Mouse (Mus musculus): Measurements from ENCODE around the gene Ncf2.
"Not testable (repeated sequence)": the region's sequence is repeated elsewhere in the genome, so short reads cannot be mapped to it uniquely, and the experiment has no call there.

The Ncf2 gene

GRCm38 (mm10) chr1:152799897-152800296, at the start of gene Ncf2:
TSS of gene Ncf2 (plus strand) at chr1:152800194.
- DNase-seq (ENCODE audit: low spot score) = peak; percentile 21

DNA sequence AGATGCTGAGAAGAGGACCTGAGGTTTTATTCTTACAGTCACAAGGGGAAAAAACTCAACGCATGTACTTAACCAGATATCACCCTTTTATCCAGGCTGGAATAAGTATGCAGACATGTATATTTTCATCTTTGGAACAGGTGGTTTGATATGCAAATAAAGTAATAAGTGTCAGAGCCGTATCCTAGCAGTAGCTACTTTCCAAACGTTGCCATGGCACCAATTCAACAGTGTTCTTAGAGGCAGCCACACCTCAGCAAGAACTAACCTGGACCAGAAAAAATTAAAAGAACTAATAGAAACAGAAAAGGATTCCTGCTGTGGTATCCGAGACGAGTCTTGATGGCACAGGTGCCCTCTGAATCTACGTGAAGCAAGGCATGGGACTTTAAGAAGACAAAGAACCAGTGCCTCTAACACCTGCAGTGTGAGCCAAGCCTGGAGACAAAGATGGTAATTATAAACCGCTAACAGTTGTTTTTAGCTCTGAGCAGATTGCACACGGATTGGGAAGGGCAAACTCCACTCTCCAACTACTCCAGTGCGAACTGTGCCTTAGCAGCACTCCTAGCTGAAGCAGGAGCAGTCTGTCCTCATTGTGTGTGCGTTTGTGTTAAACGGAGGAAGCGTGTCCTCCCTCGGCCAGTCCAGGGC, 49.6 kb upstream of the Ncf2 start, which contains the start of gene Apobec4:
Gene Apobec4 (plus strand): TSS at position 240 of the 654 bp plus-strand sequence.
- no peak for DNase-seq (ENCODE audit: low spot score)

DNA sequence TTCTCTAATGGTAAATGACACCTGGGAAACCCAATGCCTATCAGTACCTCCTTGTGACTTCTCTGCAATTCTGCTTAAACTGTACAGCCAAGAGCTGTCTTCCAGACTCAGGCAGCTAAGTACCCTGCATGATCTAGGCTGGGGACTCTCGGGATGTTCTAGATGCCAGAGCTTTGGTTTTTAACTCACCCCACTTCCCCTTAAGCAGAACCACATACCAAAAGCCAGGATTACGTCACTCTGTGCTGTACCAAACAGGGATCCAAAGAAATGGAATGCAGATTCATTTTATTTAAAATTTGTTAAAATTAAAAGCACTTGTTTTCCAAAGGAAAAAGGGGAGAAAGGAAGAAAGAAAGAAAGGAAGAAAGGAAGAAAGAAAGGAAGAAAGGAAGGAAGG, 38.2 kb upstream of the Ncf2 start:
- DNase-seq (ENCODE audit: low spot score) = no peak

DNA sequence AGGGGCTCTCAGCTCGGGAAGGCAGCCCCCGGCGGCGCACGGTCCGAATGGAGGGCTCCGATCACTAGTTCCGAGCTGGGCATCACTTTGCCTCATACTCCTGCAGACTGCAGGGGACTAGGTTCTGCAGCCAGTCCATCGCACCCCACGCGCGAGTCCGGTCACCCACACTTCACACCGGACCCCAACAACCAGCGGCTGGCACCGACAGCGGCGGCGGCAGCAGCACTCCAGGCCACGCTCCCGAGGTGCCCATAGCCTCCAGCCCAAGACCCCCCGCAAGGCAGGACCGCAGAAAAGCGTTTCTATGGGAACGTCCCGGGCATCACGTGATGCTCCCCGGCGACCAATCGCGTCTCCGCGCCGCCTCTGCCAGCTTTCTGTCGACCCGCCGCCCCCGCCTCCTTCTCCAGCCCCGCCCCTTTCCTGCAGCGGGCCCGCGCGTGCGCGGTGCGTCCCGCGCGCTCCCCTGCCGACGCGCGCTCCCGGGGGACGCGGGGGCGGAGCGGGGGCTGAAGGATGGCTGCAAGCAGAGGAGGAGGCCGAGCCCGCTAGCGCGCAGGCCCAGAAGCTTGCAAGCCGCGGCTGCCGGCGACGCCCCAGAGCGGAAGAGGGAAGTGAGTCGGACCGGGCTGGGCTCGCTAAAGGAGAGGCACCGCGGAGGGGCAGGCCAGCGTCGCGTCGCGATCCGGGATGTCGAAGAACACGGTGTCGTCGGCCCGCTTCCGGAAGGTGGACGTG, 33.8 kb upstream of the Ncf2 start, which contains the start of the genes Rgl1 and Arpc5:
Gene Rgl1 (minus strand): TSS at position 320 of the 741 bp plus-strand sequence.
Gene Arpc5 (plus strand): TSS at position 511 of the 741 bp plus-strand sequence.
- peak; percentile 98 for DNase-seq (ENCODE audit: low spot score)

DNA sequence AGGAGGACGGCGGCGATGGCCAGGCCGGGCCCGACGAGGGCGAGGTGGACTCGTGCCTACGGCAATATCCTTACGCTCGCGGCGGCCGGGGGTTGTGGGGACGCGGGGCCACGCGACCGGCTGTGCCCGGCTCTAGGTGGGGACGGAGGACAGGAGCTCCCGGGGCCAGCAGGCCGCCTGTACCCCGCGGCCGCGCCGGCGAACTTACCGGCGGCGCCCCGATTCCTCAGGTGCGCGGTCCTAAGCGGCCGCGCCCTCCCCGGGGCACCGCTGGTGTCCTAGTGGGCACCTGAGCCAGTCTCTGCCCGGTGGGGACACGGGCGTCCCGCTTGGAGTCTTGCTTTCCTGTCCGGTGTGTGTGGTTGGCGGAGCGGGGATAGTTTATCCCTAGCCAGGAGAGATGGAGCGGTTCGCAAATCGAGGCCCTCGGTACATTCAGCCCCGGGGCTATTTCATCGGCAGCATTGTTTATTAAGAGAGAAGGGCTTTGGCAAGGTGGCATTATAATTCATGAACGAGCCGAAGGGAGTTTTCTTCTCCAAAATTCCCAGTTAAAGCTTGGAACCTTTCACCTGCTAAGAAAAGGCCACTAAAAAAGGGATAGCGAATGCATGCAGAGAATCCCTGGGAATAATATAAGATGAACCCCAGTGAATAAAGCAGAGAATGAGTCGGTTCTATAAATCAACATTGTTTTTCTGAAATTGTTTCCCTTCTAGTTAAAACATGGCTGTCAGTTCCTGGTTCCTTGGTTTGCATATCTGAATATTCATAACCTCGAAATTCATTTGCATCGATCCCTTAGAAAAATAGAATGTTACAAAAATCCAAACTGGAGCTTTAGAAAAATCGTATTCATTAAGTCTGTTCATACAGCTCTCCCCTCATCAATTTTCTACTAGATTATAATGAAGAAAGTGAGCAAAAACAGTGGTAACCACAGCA, 32.9 kb upstream of the Ncf2 start:
- DNase-seq (ENCODE audit: low spot score) = peak; percentile 44

DNA sequence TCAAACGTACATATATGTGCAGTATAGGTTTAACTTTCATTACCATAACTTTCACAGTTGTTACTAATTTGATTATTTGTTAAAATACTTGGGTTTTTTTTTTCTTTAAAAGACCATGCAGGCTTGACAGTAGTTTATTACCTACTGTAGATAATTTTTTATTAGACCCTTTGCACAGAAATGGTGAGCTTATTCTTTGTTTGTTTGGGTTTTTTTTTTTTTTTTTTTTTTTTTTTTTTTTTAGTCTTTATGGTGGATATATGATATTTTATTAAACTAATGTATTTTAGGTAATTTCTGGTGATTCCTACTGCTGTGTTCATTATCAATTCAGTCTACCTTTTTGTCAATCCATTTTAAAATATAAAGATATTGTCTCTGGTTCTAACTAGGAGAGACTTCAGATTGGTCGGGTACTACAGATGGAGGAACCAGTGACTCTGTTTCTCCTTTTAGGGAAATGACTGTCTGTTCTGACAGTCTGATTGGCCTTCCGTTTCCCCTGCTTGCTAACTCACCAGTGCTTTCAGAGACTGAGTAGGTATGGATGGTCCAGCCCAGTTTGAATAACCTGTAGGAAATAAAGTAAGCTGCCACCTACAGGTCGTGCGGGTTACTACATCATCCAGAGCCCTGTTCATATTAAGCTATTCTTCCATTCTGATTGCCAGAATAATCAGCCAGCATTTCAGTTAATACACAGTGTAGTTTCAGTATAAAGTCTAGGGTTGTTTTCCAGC, 32.1 kb upstream of the Ncf2 start:
- peak; percentile 91 for DNase-seq (ENCODE audit: low spot score)

DNA sequence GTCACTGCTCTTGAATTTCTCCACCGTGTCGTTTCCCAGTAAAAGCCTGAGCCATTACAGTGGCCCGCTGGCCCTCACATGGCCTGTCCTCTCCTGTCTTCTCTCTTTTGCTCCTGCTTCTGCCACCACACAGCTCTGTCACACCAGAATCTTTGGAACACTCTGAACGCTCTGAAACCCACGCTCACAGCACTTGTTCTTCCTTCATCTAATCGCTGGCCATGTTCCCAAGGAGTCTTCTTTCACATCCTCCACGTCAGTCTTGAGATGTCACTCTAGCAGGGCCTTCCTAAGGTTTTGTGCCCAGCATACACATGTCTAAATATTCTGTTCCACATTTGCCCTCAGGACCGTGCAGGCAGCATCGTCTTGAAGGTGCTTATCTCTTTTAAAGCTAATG, 29.0 kb upstream of the Ncf2 start:
- no peak for DNase-seq (ENCODE audit: low spot score)

DNA sequence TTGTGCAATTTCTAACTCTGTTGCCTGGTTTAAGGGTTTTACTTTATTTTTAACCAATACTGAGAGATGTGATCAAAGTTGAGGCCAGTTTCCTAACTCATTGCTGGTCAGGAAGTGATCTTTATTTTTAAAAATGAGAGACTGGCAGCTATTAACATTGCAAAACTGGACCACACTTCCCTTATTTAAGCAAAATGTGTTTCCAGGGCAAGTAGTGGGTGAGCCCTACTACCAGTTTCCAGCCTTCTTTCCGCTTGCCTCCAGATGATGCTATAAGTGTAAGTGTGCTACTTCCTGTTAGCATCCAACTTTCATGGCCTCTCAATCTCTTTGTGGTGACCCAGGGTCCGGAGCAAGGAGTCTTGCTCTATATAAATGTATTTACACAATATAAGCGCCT, 25.4 kb upstream of the Ncf2 start:
- not testable (repeated sequence) for DNase-seq (ENCODE audit: low spot score)

- peak; percentile 60 for DNase-seq (ENCODE audit: low spot score)
Measured at GRCm38 (mm10) chr1:152779071-152779737, 20.8 kb upstream of the Ncf2 start.

GRCm38 (mm10) chr1:152784620-152785019, 15.4 kb upstream of the Ncf2 start:
- DNase-seq (ENCODE audit: low spot score) = no peak

GRCm38 (mm10) chr1:152785446-152785845, 14.5 kb upstream of the Ncf2 start:
- DNase-seq (ENCODE audit: low spot score) = not testable (repeated sequence)

DNA sequence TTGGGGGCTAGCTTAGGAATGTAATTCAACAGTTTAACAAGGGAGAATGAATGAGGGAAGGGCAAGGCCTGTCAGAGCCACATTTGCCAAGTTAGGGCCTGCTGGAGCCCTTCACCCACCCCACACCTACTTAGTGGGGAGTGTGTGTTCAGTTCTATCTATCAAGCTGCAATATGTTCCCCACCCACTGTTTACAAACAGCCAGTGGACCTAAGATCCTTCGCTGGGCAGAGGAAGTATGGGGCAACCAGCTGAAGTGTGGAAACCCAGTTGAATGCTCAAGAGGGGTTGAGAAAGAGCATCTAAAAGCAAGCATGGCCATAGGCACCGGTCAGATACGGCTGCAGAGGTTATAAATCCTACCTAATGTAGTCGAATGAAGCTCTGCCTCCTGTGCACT, 13.0 kb upstream of the Ncf2 start:
- DNase-seq (ENCODE audit: low spot score) = no peak

DNA sequence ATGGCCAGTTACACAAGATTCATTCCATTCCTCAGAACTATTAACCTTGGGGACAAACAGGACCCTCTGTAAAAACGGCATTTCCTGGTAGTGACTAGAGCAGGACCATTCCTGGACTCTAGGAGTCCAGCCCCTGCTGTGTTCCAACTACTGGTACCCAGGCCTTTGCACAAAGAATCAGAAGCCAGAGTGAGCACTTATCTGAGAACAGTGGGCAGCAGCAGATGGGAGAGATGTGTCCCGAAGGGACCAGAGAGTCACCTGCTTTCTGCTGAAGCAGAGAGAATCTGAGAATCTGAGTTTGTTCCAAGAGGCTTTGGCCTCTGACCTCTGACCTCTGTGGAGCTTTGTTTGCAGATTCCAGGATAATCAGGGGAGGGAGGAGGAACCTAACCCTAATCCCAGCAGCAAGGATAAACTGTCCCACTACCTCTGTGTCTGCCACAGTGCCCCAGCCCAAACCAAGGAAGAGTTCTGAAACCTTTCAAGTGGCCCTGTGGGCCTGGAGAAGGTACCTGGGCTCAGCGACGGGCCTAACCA, 11.8 kb upstream of the Ncf2 start:
- no peak for DNase-seq (ENCODE audit: low spot score)

- DNase-seq (ENCODE audit: low spot score) = peak; percentile 33
Measured at GRCm38 (mm10) chr1:152790254-152790653, 9.7 kb upstream of the Ncf2 start.

DNA sequence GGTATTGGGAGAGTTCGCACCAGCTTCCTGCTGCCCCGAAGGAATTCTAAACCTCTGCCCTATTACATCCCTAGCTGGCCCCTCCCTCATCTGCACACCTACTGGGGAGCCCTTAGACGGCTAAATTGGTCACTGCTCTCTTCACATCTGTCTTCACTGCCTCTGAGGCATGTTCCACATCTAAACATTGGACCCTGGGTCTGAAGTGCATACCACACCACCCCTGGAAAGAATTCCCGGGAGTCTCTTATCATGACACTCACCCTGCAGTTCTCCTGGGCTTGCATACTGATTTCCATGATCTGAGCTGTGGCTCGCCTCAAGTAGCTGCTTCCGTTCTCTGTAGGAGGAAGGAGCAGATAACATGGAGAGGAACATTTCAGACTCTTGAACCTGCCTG, 9.2 kb upstream of the Ncf2 start:
- DNase-seq (ENCODE audit: low spot score) = no peak

GRCm38 (mm10) chr1:152791269-152791668, 8.7 kb upstream of the Ncf2 start:
- no peak for DNase-seq (ENCODE audit: low spot score)

DNA sequence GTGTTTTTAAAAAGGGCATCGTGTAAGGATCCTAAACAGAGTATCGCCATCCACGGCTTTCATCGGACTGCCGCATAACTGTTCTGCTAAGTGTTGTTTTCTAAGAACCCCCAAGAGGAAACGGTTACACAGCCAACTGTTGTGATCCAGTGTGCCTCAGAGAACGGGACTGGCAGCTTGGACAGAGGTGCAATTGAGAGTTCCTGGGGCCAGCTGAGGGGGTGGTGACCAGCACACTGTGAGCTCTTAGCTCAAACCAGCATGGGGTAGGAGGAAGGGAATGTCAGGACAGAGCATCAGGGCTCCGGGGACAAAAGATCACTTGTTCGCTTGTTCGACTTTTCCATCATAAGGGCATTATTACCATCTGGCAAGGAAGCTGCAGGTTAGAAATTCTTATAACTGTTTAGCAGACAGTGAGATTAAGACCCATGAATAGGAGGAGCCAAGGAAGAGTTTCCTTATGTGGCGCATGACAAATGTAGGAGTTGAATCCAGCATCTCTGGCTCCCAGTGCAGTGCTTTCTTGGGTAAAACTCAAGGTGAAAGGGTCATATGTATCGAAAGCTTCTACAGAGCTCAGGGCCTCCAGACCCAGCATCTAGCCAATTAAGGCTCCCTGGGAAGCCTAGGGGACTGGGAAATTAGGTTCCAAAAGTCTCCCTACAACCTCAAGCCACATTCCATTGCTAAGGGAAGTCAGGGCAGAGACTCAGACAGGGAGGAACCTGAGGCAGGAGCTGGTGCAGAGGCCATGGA, 7.1 kb upstream of the Ncf2 start:
- DNase-seq (ENCODE audit: low spot score) = no peak

DNA sequence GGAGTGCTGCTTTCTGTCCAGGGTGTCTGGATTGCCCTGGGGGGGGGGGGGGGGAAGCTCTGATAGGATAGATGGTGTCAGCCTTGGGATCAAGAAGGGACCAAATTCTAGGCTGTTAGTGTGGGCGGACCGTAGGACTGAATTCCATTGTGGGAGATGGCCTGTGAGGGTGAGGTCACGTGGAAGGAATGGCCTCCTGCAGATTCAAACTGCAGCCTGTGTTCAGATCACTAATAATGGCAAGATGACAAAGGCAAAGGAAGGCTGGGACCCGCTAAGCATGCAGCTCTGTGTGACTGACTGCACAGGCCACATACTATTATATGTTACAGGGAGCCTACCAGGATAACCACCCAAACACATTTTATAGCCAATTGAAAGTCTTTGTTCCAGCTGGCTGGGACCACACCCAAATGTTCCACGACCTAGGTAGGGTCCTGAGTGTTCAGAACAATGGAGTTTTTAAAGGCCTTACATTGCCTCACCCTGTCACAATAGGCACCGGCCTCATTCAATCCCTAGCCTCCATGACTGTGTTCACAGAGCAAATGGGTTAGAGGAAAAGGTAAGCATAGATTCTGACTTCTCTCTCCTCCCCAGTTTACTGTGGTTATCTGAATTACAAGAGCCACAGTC, 6.4 kb upstream of the Ncf2 start:
- no peak for DNase-seq (ENCODE audit: low spot score)

DNA sequence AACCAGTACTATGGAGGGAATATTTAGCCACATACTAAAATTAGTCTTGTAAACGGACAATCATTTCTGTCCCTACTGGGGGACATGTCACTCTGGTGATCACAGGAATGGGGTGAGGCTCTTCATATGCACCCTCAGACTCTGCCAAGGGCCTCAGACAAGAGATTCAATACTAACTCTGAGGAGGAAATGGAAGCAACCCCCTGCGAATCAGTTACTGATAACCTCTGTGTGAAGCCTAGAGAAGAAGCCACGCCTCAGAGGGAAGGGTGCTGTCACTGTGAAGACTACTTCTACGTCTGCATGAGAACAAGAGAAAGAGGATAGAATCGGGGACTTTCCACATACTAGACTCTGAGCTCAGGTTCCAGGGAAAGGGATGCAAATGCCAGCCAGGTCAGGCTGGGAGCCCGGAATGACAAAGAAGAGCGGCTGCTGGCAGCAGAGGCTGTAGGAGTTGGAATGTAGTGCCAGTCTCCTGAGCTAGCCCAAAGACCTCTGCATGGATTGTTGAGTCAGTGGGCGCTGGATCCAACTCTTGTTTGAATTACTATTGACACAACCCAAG, 4.2 kb upstream of the Ncf2 start:
- DNase-seq (ENCODE audit: low spot score) = no peak
